Comparison of ENCODE assay signal across 8 mouse cellular contexts in the genomic region with DNA sequence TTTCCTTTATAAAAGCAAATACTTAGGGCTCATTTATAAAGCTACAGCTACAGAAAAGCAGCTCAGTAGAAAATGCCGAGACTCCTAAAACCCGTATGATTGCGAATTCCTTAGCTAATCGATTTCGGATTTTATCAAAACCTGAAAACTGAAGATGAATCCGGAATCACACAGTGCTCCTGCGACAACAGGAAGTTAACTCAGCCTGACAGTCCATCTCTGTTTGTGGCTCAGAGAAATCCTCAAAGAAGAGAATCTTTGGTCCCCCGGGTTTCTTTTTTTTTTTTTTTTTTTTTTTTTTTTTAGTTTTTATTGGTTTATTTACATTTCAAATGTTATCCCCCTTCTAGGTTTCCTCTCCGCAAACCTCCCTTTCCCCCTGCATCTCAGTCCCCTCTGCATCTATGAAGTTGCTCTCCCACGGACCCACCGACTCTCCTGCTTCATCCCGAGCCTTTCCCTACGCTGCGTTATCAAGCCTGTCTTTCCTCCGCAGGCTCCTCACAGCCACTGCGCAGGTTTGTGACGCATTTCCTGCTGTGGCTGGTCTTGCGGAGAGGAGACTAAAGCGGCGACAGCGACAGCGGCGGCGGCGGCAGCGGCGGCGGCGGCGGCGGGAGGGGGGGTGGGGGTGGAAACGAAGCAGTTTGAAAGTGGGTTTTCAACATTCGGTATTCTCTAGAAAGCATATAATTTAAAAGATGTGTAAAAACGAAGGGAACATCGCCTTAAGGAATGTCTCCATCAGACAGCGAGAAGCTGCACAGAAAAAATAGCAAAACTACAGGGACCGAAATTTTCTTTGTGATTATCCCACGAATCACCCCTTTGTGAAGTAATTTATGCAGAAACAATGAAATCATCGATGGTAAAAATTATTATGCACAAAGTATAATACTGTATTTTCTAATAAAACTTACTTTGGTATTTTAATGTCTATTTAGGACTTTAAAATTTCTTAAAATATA.
DNase-seq lines count a peak whose midpoint lies in the region; ATAC-seq and TF ChIP-seq lines count a peak whose summit lies in the region.
"Not testable (repeated sequence)": the region's sequence is repeated elsewhere in the genome, so short reads cannot be mapped to it uniquely, and the experiment has no call there.

No protein-coding gene starts in this region.

- H3K9me3 ChIP-seq in embryonic facial prominence, embryonic 15.5 days (replicated peaks); heart, embryonic 11.5 days (replicated peaks; ENCODE audit: control insufficient read depth, low read length): not testable (repeated sequence)

- peak overlapping the region; percentile 43 for H3K4me2 ChIP-seq in embryonic facial prominence, embryonic 15.5 days (replicated peaks)
- H3K4me2 ChIP-seq in heart, embryonic 11.5 days, result peak overlapping the region; percentile 38

- not testable (repeated sequence) for H3K27ac ChIP-seq in brown adipose tissue, adult 24 weeks (replicated peaks; ENCODE audit: low read depth, low read length); embryonic facial prominence, embryonic 15.5 days (replicated peaks); heart, embryonic 11.5 days (ENCODE audit: low read depth, low read length); kidney, adult 2 months (ENCODE audit: insufficient read depth, low read depth, low read length)

- H3K27me3 ChIP-seq in embryonic facial prominence, embryonic 15.5 days; heart, embryonic 11.5 days (ENCODE audit: control insufficient read depth, insufficient read depth, low read length); kidney, adult 2 months (replicated peaks; ENCODE audit: control insufficient read depth, insufficient read depth, low read length): not testable (repeated sequence)

- not testable (repeated sequence) for ATAC-seq in embryonic facial prominence, embryonic 15.5 days (ENCODE audit: insufficient number of reproducible peaks, low FRiP score, low TSS enrichment, low read depth); heart, embryonic 11.5 days (replicated peaks; ENCODE audit: insufficient number of reproducible peaks, low FRiP score, low TSS enrichment)

- H3K4me3 ChIP-seq in brown adipose tissue, adult 24 weeks (ENCODE audit: insufficient read depth, low read depth, low read length), result peak overlapping the region; percentile 28
- H3K4me3 ChIP-seq in embryonic facial prominence, embryonic 15.5 days (replicated peaks), result peak overlapping the region; percentile 39
- peak overlapping the region; percentile 30 for H3K4me3 ChIP-seq in heart, embryonic 11.5 days (ENCODE audit: low read depth, low read length)
- peak overlapping the region; percentile 49 for H3K4me3 ChIP-seq in kidney, adult 2 months (ENCODE audit: insufficient read depth, low read depth, low read length)

- WGBS in embryonic facial prominence, embryonic 15.5 days, result 9% methylated on average over 39 of the region's 39 CpGs
- WGBS in heart, embryonic 11.5 days (ENCODE audit: insufficient replicate concordance), result 9% methylated on average over 39 of the region's 39 CpGs
- WGBS in kidney, adult 2 months, result 14% methylated on average over 39 of the region's 39 CpGs

- TF ChIP-seq CTCF in kidney, adult 2 months (conservative IDR thresholded peaks at IDR 0.05; ENCODE audit: insufficient read depth, insufficient read length, low read depth, low read length), result not testable (repeated sequence)

- not testable (repeated sequence) for H3K4me1 ChIP-seq in brown adipose tissue, adult 24 weeks (ENCODE audit: control insufficient read depth, insufficient read depth, insufficient read length, low read length); embryonic facial prominence, embryonic 15.5 days; heart, embryonic 11.5 days (ENCODE audit: control insufficient read depth, insufficient read depth, low read length); kidney, adult 2 months (ENCODE audit: control insufficient read depth, insufficient read depth, low read length)

- intact Hi-C loops in left cerebral cortex, postnatal 10 days (cut with DNase I), result loop anchor here (5.0 kb wide), 1 partner anchor 100 kb away; no protein-coding TSS in a partner anchor

- not testable (repeated sequence) for TF ChIP-seq POLR2A in kidney, adult 2 months (IDR thresholded peaks at IDR 0.05; ENCODE audit: low read depth, low read length)

- not testable (repeated sequence) for H3K9ac ChIP-seq in embryonic facial prominence, embryonic 15.5 days; heart, embryonic 11.5 days (ENCODE audit: low read depth, low read length)

- not testable (repeated sequence) for H3K36me3 ChIP-seq in embryonic facial prominence, embryonic 15.5 days; heart, embryonic 11.5 days (ENCODE audit: control insufficient read depth, insufficient read depth, low read length); kidney, adult 2 months (ENCODE audit: control insufficient read depth, insufficient read depth, low read length)

- DNase-seq in 3134 (ENCODE audit: extremely low read depth, insufficient read length, low spot score), result peak; percentile 3
- DNase-seq in kidney, adult 2 months, result peak; percentile 50
- DNase-seq in left cerebral cortex, postnatal 10 days (ENCODE audit: extremely low spot score in 1 of 2, low spot score in 2 of 2), result peak; percentile 22 to 42
- peak; percentile 3 for DNase-seq in lung, postnatal 14 days
- DNase-seq in retina, postnatal 7 days (ENCODE audit: low read depth, low spot score), result peak; percentile 16
